Mouse (Mus musculus) heart, adult 18-20 months (tissue): ENCODE measurements around the gene Nemf. TPM values are rescaled to one million over a fixed set of nuclear protein-coding genes. Genes with fewer than 3 reads are reported as not detected.

ENCODE experiments used
- microRNA-seq, 2 experiments: library from miRNA; unstranded; fragments of <30 nt; microRNA quantifications; one replicate each; pipeline ENCODE4 v1.2.0; 2022
- total RNA-seq, 2 experiments: library from RNA; stranded (reverse); gene quantifications; 2 replicates each; pipeline ENCODE4 v1.2.3; 2021

The Nemf gene
- total RNA-seq, 2 experiments from 2014 or later: 22.8 to 23.2 TPM

Small RNA genes within 50 kb of the gene (microRNA-seq; reads per million reads assigned to microRNA genes)
- 0 reads per million in 2 experiments for gene Gm47299
- gene Gm47305: 0 reads per million in 2 experiments

Other genes starting within 250 kb of the Nemf start
- 1,000 to 10,000 TPM; 1,202 to 1,485 TPM for gene Rps29, start 198.0 kb downstream of the Nemf start, total RNA-seq
- gene Lrr1, start 188.4 kb downstream of the Nemf start, total RNA-seq: not detected
- gene Rpl36al, start 173.1 kb downstream of the Nemf start, total RNA-seq: 100 to 1,000 TPM; 219 to 228 TPM
- 10 to 100 TPM; 18.6 to 20.2 TPM for gene Mgat2, start 173.0 kb downstream of the Nemf start, total RNA-seq
- gene Gm49383, start 160.1 kb downstream of the Nemf start, total RNA-seq: 1 to 10 TPM; 2.8 to 3.1 TPM
- gene Dnaaf2, start 158.7 kb downstream of the Nemf start, total RNA-seq: under 1 TPM; 0.57 to 0.65 TPM
- 1 to 10 TPM; 1.7 to 2.5 TPM for gene Gm49384, start 152.9 kb downstream of the Nemf start, total RNA-seq
- under 1 TPM; 0.37 to 0.49 TPM for gene Pole2, start 129.0 kb downstream of the Nemf start, total RNA-seq
- 10 to 100 TPM; 42.1 TPM for gene Klhdc1, start 116.0 kb downstream of the Nemf start, total RNA-seq
- gene Klhdc2, start 60.5 kb downstream of the Nemf start, total RNA-seq: 100 to 1,000 TPM; 106 to 120 TPM
- gene Arf6, start 15.0 kb upstream of the Nemf start, total RNA-seq: 10 to 100 TPM; 36.6 to 38.1 TPM
- under 1 TPM; 0.49 to 0.77 TPM for gene Gm9887, start 15.3 kb upstream of the Nemf start, total RNA-seq
- gene Vcpkmt, start 225.9 kb upstream of the Nemf start, total RNA-seq: 1 to 10 TPM; 4.2 to 4.8 TPM